Comparison of ENCODE assay signal across 8 mouse cellular contexts in the genomic region with DNA sequence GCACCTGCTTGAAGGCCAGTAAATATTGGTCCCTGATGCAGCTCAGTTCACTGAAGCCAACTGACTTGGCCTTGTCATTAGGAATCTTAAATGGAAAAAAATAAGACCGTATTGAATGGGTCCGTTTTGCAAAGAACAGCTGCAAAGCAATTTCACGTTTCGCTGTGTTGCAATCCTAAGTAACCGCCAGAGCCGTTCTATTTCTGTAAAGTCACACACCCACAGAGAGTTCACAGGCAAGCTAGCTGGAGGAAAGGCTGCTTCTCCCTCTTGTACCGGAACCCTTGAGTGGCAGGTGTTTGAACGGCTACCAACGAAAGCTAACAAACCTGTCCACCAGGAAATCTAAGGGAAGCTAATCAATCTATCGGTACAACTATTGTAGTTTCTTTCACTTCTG.
DNase-seq lines count a peak whose midpoint lies in the region; ATAC-seq and TF ChIP-seq lines count a peak whose summit lies in the region.

No protein-coding gene starts in this region.

- peak; percentile 26 for DNase-seq in adrenal gland, adult 2 months
- no peak for DNase-seq in adrenal gland, postnatal 14 days
- peak; percentile 90 for DNase-seq in lung, postnatal 0 days (ENCODE audit: low spot score)
- DNase-seq in thymus, postnatal 14 days: peak; percentile 73
- DNase-seq in yolk sac, embryonic 10.5 days (ENCODE audit: low spot score): no peak

- no peak overlapping the region for H3K9ac ChIP-seq in lung, postnatal 0 days (replicated peaks; ENCODE audit: low read depth)
- no peak overlapping the region for H3K9ac ChIP-seq in forebrain, embryonic 13.5 days

- WGBS in lung, postnatal 0 days: 33% methylated on average over 10 of the region's 10 CpGs
- 89% methylated on average over 10 of the region's 10 CpGs for WGBS in forebrain, embryonic 13.5 days

- peak; percentile 22; the same call in 1 of the 2 replicates for TF ChIP-seq EP300 in lung, postnatal 0 days (IDR thresholded peaks at IDR 0.05)

- peak; percentile 39 for ATAC-seq in CD4-positive, CD25-positive, alpha-beta regulatory T cell, adult 4 months
- peak; percentile 80 to 82 for ATAC-seq in hematopoietic stem cell, adult 5-6 weeks (replicated peaks in 1 of 2; ENCODE audit: insufficient read depth in 1 of 2, low FRiP score in 2 of 2, low TSS enrichment in 1 of 2, low read depth in 1 of 2, poor library complexity in 2 of 2, severe bottlenecking in 2 of 2)
- peak; percentile 76 for ATAC-seq in lung, postnatal 0 days
- ATAC-seq in forebrain, embryonic 13.5 days: no peak

- H3K4me3 ChIP-seq in lung, postnatal 0 days (ENCODE audit: low read depth, low read length): no peak overlapping the region
- no peak overlapping the region for H3K4me3 ChIP-seq in forebrain, embryonic 13.5 days

- 0 out of 2 replicates have a peak overlapping the region, but pooled peaks have one; percentile 5 for H3K27ac ChIP-seq in lung, postnatal 0 days (ENCODE audit: low read length)
- H3K27ac ChIP-seq in forebrain, embryonic 13.5 days: no peak overlapping the region

- H3K4me2 ChIP-seq in lung, postnatal 0 days (replicated peaks; ENCODE audit: low read depth, low read length): peak overlapping the region; percentile 5; the same call in 1 of the 2 replicates
- no peak overlapping the region for H3K4me2 ChIP-seq in forebrain, embryonic 13.5 days

- H3K9me3 ChIP-seq in lung, postnatal 0 days (ENCODE audit: low read length): no peaks in the 10 kb centered on the region
- no peaks in the 10 kb centered on the region for H3K9me3 ChIP-seq in forebrain, embryonic 13.5 days (replicated peaks)

- no peak for TF ChIP-seq CTCF in lung, postnatal 0 days (IDR thresholded peaks at IDR 0.05)

- no peaks in the 10 kb centered on the region for H3K27me3 ChIP-seq in lung, postnatal 0 days (replicated peaks; ENCODE audit: insufficient read depth, low read length)
- no peaks in the 10 kb centered on the region for H3K27me3 ChIP-seq in forebrain, embryonic 13.5 days

- 0 out of 2 replicates have a peak, but pooled peaks cover 2% of the 10 kb centered on the region for H3K4me1 ChIP-seq in lung, postnatal 0 days (ENCODE audit: insufficient read depth, low read depth, low read length)
- H3K4me1 ChIP-seq in forebrain, embryonic 13.5 days: no peaks in the 10 kb centered on the region

- no peaks in the 10 kb centered on the region for H3K36me3 ChIP-seq in lung, postnatal 0 days (ENCODE audit: insufficient read depth, low read length)
- H3K36me3 ChIP-seq in forebrain, embryonic 13.5 days (ENCODE audit: poor library complexity, severe bottlenecking): no peaks in the 10 kb centered on the region

Comparison
In these comparisons a context has a peak if more than half of its experiments do, and no peak if none do; other contexts are left out.
1. DNase-seq: peak in adrenal gland, adult 2 months (single experiment), lung, postnatal 0 days (single experiment) and thymus, postnatal 14 days (single experiment); none in adrenal gland, postnatal 14 days (single experiment) and yolk sac, embryonic 10.5 days (single experiment).